Mouse (Mus musculus) small intestine, adult 2 months (tissue): ENCODE results near the gene Gpsm2.

ENCODE experiments used
- CTCF ChIP-seq: fragments of 200-500 bp; IDR thresholded peaks from 2 replicates; pipeline ENCODE4 v1.5.1; 2012; ENCODE audit warnings: low read depth, mild to moderate bottlenecking, control low read depth, inconsistent platforms, low read length, moderate library complexity, mixed read lengths; ENCODE audit not compliant: insufficient replicate concordance, insufficient read length; ENCODE audit errors: extremely low read depth
- POLR2A ChIP-seq: fragments of 200-500 bp; IDR thresholded peaks from 2 replicates; pipeline ENCODE4 v1.6.1; 2012; ENCODE audit warnings: low read depth, mild to moderate bottlenecking, control low read depth, inconsistent platforms, low read length, moderate library complexity

- TF ChIP-seq CTCF (no peak), POLR2A (no peak)
Measured at GRCm38 (mm10) chr3:108714837-108715236, 7.3 kb downstream of the Gpsm2 start.
